Mouse (Mus musculus): ENCODE measurements around the gene Slc13a1. TPM values are rescaled to one million over a fixed set of nuclear protein-coding genes. Genes with fewer than 3 reads are reported as not detected.

The Slc13a1 gene
- polyA plus RNA-seq, 1 experiment = not detected

- no peak for TF ChIP-seq CTCF (IDR thresholded peaks at IDR 0.05; ENCODE audit: control insufficient read depth, insufficient read depth, insufficient replicate concordance, low read depth, low read length)
- TF ChIP-seq POLR2A (IDR thresholded peaks at IDR 0.05; ENCODE audit: control insufficient read depth, low read depth, low read length) = no peak
- H3K27me3 ChIP-seq (ENCODE audit: control insufficient read depth, insufficient read depth, low read length) = no peaks in the 10 kb centered on the region
- no peaks in the 10 kb centered on the region for H3K36me3 ChIP-seq (ENCODE audit: control insufficient read depth, insufficient read depth, low read length)
- no peak overlapping the region for H3K4me3 ChIP-seq (ENCODE audit: control insufficient read depth, low read depth, low read length)
- no peak overlapping the region for H3K27ac ChIP-seq (ENCODE audit: control insufficient read depth, insufficient read depth, low read depth, low read length)
- no peaks in the 10 kb centered on the region for H3K4me1 ChIP-seq (ENCODE audit: control insufficient read depth, insufficient read depth, low read length)
Observed at GRCm38 (mm10) chr6:24076089-24076488, 91.8 kb downstream of the Slc13a1 start.

- H3K36me3 ChIP-seq (ENCODE audit: control insufficient read depth, insufficient read depth, low read length) = no peaks in the 10 kb centered on the region
- H3K27ac ChIP-seq (ENCODE audit: control insufficient read depth, insufficient read depth, low read depth, low read length) = no peak overlapping the region
- no peak for TF ChIP-seq POLR2A (IDR thresholded peaks at IDR 0.05; ENCODE audit: control insufficient read depth, low read depth, low read length)
- TF ChIP-seq CTCF (IDR thresholded peaks at IDR 0.05; ENCODE audit: control insufficient read depth, insufficient read depth, insufficient replicate concordance, low read depth, low read length) = no peak
- no peaks in the 10 kb centered on the region for H3K27me3 ChIP-seq (ENCODE audit: control insufficient read depth, insufficient read depth, low read length)
- no peak overlapping the region for H3K4me3 ChIP-seq (ENCODE audit: control insufficient read depth, low read depth, low read length)
- H3K4me1 ChIP-seq (ENCODE audit: control insufficient read depth, insufficient read depth, low read length) = no peaks in the 10 kb centered on the region
Observed at GRCm38 (mm10) chr6:24072804-24073203, 95.1 kb downstream of the Slc13a1 start.

GRCm38 (mm10) chr6:24059754-24060153, 108.1 kb downstream of the Slc13a1 start:
- H3K27me3 ChIP-seq (ENCODE audit: control insufficient read depth, insufficient read depth, low read length) = no peaks in the 10 kb centered on the region
- H3K27ac ChIP-seq (ENCODE audit: control insufficient read depth, insufficient read depth, low read depth, low read length) = no peak overlapping the region
- no peaks in the 10 kb centered on the region for H3K36me3 ChIP-seq (ENCODE audit: control insufficient read depth, insufficient read depth, low read length)
- no peak overlapping the region for H3K4me3 ChIP-seq (ENCODE audit: control insufficient read depth, low read depth, low read length)
- H3K4me1 ChIP-seq (ENCODE audit: control insufficient read depth, insufficient read depth, low read length) = no peaks in the 10 kb centered on the region
- TF ChIP-seq POLR2A (IDR thresholded peaks at IDR 0.05; ENCODE audit: control insufficient read depth, low read depth, low read length) (no peak), CTCF (IDR thresholded peaks at IDR 0.05; ENCODE audit: control insufficient read depth, insufficient read depth, insufficient replicate concordance, low read depth, low read length) (no peak)

- Histone ChIP-seq H3K4me1 (ENCODE audit: control insufficient read depth, insufficient read depth, low read length) (no peaks in the 10 kb centered on the region), H3K4me3 (ENCODE audit: control insufficient read depth, low read depth, low read length) (no peak overlapping the region), H3K27me3 (ENCODE audit: control insufficient read depth, insufficient read depth, low read length) (no peaks in the 10 kb centered on the region), H3K27ac (ENCODE audit: control insufficient read depth, insufficient read depth, low read depth, low read length) (no peak overlapping the region), H3K36me3 (ENCODE audit: control insufficient read depth, insufficient read depth, low read length) (no peaks in the 10 kb centered on the region)
- TF ChIP-seq CTCF (IDR thresholded peaks at IDR 0.05; ENCODE audit: control insufficient read depth, insufficient read depth, insufficient replicate concordance, low read depth, low read length) (no peak), POLR2A (IDR thresholded peaks at IDR 0.05; ENCODE audit: control insufficient read depth, low read depth, low read length) (no peak)
Observed at GRCm38 (mm10) chr6:24055086-24055485, 112.8 kb downstream of the Slc13a1 start.

GRCm38 (mm10) chr6:24054086-24054710, 113.7 kb downstream of the Slc13a1 start:
- TF ChIP-seq POLR2A (IDR thresholded peaks at IDR 0.05; ENCODE audit: control insufficient read depth, low read depth, low read length) = no peak

GRCm38 (mm10) chr6:24047014-24047770, 120.7 kb downstream of the Slc13a1 start:
- H3K4me3 ChIP-seq (ENCODE audit: control insufficient read depth, low read depth, low read length) = no peak overlapping the region

More at GRCm38 (mm10) chr6:24054086-24054710, 113.7 kb downstream of the Slc13a1 start:
- no peaks in the 10 kb centered on the region for H3K27me3 ChIP-seq (ENCODE audit: control insufficient read depth, insufficient read depth, low read length)
- no peak overlapping the region for H3K4me3 ChIP-seq (ENCODE audit: control insufficient read depth, low read depth, low read length)
- no peaks in the 10 kb centered on the region for H3K4me1 ChIP-seq (ENCODE audit: control insufficient read depth, insufficient read depth, low read length)
- H3K27ac ChIP-seq (ENCODE audit: control insufficient read depth, insufficient read depth, low read depth, low read length) = no peak overlapping the region
- H3K36me3 ChIP-seq (ENCODE audit: control insufficient read depth, insufficient read depth, low read length) = no peaks in the 10 kb centered on the region

GRCm38 (mm10) chr6:24043496-24043895, 124.4 kb downstream of the Slc13a1 start:
- Histone ChIP-seq H3K27ac (ENCODE audit: control insufficient read depth, insufficient read depth, low read depth, low read length) (no peak overlapping the region), H3K4me1 (ENCODE audit: control insufficient read depth, insufficient read depth, low read length) (no peaks in the 10 kb centered on the region), H3K27me3 (ENCODE audit: control insufficient read depth, insufficient read depth, low read length) (no peaks in the 10 kb centered on the region), H3K36me3 (ENCODE audit: control insufficient read depth, insufficient read depth, low read length) (no peaks in the 10 kb centered on the region), H3K4me3 (ENCODE audit: control insufficient read depth, low read depth, low read length) (no peak overlapping the region)
- no peak for TF ChIP-seq POLR2A (IDR thresholded peaks at IDR 0.05; ENCODE audit: control insufficient read depth, low read depth, low read length)
- TF ChIP-seq CTCF (IDR thresholded peaks at IDR 0.05; ENCODE audit: control insufficient read depth, insufficient read depth, insufficient replicate concordance, low read depth, low read length) = no peak

More at GRCm38 (mm10) chr6:24047014-24047770, 120.7 kb downstream of the Slc13a1 start:
- Histone ChIP-seq H3K27me3 (ENCODE audit: control insufficient read depth, insufficient read depth, low read length) (no peaks in the 10 kb centered on the region), H3K27ac (ENCODE audit: control insufficient read depth, insufficient read depth, low read depth, low read length) (no peak overlapping the region), H3K4me1 (ENCODE audit: control insufficient read depth, insufficient read depth, low read length) (no peaks in the 10 kb centered on the region), H3K36me3 (ENCODE audit: control insufficient read depth, insufficient read depth, low read length) (no peaks in the 10 kb centered on the region)
- TF ChIP-seq POLR2A (IDR thresholded peaks at IDR 0.05; ENCODE audit: control insufficient read depth, low read depth, low read length) (no peak), CTCF (IDR thresholded peaks at IDR 0.05; ENCODE audit: control insufficient read depth, insufficient read depth, insufficient replicate concordance, low read depth, low read length) (no peak)

Other genes starting within 250 kb of the Slc13a1 start
- not detected in 2 replicates for gene Tas2r118, start 198.0 kb downstream of the Slc13a1 start, polyA plus RNA-seq (2012; rRNA removed)